Mouse (Mus musculus): ENCODE data around the gene Aipl1.

Gene Aipl1

GRCm38 (mm10) chr11:72037409-72037808 is at the start of gene Aipl1:
Gene Aipl1 (minus strand): TSS chr11:72037509.
- in situ Hi-C loops (cut with MboI, MseI) = loop anchor here (10.0 kb wide), 1 partner anchor 703 kb away; no protein-coding TSS in a partner anchor

GRCm38 (mm10) chr11:72086251-72087046 is 49.1 kb upstream of the Aipl1 start:
- in situ Hi-C loops (cut with MboI, MseI) = no loop called here

- in situ Hi-C loops (cut with MboI, MseI) = no loop called here
Measured at GRCm38 (mm10) chr11:72084337-72084736, 47.0 kb upstream of the Aipl1 start.

- in situ Hi-C loops (cut with MboI, MseI) = no loop called here
Measured at GRCm38 (mm10) chr11:72082601-72083000, 45.3 kb upstream of the Aipl1 start.

GRCm38 (mm10) chr11:72080461-72080860 is 43.2 kb upstream of the Aipl1 start:
- in situ Hi-C loops (cut with MboI, MseI) = no loop called here

GRCm38 (mm10) chr11:72078647-72079046 is 41.3 kb upstream of the Aipl1 start:
- in situ Hi-C loops (cut with MboI, MseI) = no loop called here

GRCm38 (mm10) chr11:72078056-72078455 is 40.7 kb upstream of the Aipl1 start:
- in situ Hi-C loops (cut with MboI, MseI) = no loop called here

- in situ Hi-C loops (cut with MboI, MseI) = no loop called here
Measured at GRCm38 (mm10) chr11:72074230-72074629, 36.9 kb upstream of the Aipl1 start.

- in situ Hi-C loops (cut with MboI, MseI) = no loop called here
Measured at GRCm38 (mm10) chr11:72072331-72072905, 35.1 kb upstream of the Aipl1 start.

GRCm38 (mm10) chr11:72070733-72071132 is 33.4 kb upstream of the Aipl1 start:
- in situ Hi-C loops (cut with MboI, MseI) = no loop called here

GRCm38 (mm10) chr11:72068026-72068425 is 30.7 kb upstream of the Aipl1 start:
- in situ Hi-C loops (cut with MboI, MseI) = no loop called here

GRCm38 (mm10) chr11:72067326-72067725 is 30.0 kb upstream of the Aipl1 start:
- in situ Hi-C loops (cut with MboI, MseI) = no loop called here

- in situ Hi-C loops (cut with MboI, MseI) = no loop called here
Measured at GRCm38 (mm10) chr11:72066330-72066729, 29.0 kb upstream of the Aipl1 start.

- in situ Hi-C loops (cut with MboI, MseI) = no loop called here
Measured at GRCm38 (mm10) chr11:72065103-72065502, 27.8 kb upstream of the Aipl1 start.

- in situ Hi-C loops (cut with MboI, MseI) = no loop called here
Measured at GRCm38 (mm10) chr11:72064414-72064813, 27.1 kb upstream of the Aipl1 start.

GRCm38 (mm10) chr11:72061093-72061620 is 23.8 kb upstream of the Aipl1 start:
- in situ Hi-C loops (cut with MboI, MseI) = no loop called here

- in situ Hi-C loops (cut with MboI, MseI) = no loop called here
Measured at GRCm38 (mm10) chr11:72060416-72060815, 23.1 kb upstream of the Aipl1 start.

- in situ Hi-C loops (cut with MboI, MseI) = no loop called here
Measured at GRCm38 (mm10) chr11:72057166-72057565, 19.9 kb upstream of the Aipl1 start.

- in situ Hi-C loops (cut with MboI, MseI) = no loop called here
Measured at GRCm38 (mm10) chr11:72055176-72055575, 17.9 kb upstream of the Aipl1 start.

GRCm38 (mm10) chr11:72052636-72053035 is 15.3 kb upstream of the Aipl1 start:
- in situ Hi-C loops (cut with MboI, MseI) = no loop called here

GRCm38 (mm10) chr11:72052221-72052620 is 14.9 kb upstream of the Aipl1 start:
- in situ Hi-C loops (cut with MboI, MseI) = no loop called here

- in situ Hi-C loops (cut with MboI, MseI) = no loop called here
Measured at GRCm38 (mm10) chr11:72050895-72051858, 13.9 kb upstream of the Aipl1 start.

Data from T-helper 2 cell (primary cell).